Mouse (Mus musculus) neutrophil, adult 83 days (primary cell): ENCODE results near the gene Zfp946. TPM values are rescaled to one million over a fixed set of nuclear protein-coding genes. Genes with fewer than 3 reads are reported as not detected.

Experiments
- total RNA-seq, 2 experiments: library from RNA; stranded (reverse); gene quantifications; one replicate each; pipeline ENCODE4 v1.2.4; 2023

The Zfp946 gene
- total RNA-seq = 1 to 10 TPM; 2.9 to 3.1 TPM

DNA sequence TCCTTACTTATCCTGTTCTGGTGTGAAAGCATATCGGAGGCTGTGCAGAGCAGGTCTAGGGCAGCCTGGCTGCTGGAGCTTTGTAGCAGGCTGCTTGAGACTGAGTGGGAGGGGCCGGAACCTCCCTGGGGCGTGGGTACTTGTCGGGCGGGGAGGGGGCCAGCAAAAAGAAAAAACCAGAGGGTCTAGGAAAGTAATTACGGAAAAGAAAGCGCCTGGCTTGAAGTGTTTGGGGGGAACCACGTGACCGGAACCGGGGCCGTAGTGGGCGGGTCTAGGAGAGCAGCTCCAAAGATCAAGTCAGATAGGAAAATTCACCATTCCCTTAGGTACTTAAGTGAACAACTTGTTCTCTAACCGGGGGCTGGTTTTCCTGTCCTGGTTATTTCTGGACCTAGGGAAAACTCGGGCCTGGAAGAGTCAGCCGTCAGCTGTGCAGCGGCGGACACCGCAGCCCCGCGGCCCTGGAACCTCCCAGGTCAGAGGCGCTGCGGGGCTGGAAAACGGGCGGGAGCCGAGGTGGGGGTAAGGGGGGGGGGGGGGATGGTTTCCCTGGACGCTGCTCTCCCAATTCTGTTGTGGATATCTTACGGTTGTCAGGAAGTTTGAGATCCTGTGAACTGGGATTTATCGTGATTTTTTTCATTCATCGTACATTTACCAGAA lies at the start of gene Zfp946:
Zfp946 (plus strand) TSS at position 271 of the 666 bp plus-strand sequence.

Other genes starting within 250 kb of the Zfp946 start
- gene Zfp994, start 198.6 kb upstream of the Zfp946 start, total RNA-seq = 1 to 10 TPM; 1.8 to 2.7 TPM
- 1 to 10 TPM; 7.9 to 8.3 TPM for gene CT030661.1, start 109.4 kb upstream of the Zfp946 start, total RNA-seq
- 1 to 10 TPM; 6.6 to 7.6 TPM for gene Zfp944, start 62.8 kb upstream of the Zfp946 start, total RNA-seq
- gene Zfp758, start 62.8 kb upstream of the Zfp946 start, total RNA-seq = 1 to 10 TPM; 6.6 to 6.9 TPM
- not detected for gene Vmn2r111, start 149.3 kb downstream of the Zfp946 start, total RNA-seq
- not detected for gene Vmn2r112, start 176.7 kb downstream of the Zfp946 start, total RNA-seq